Mouse (Mus musculus) naive thymus-derived CD4-positive, alpha-beta T cell, adult 2 months (primary cell): Measurements from ENCODE around the gene Cckbr.
"Not testable (repeated sequence)": the region's sequence is repeated elsewhere in the genome, so short reads cannot be mapped to it uniquely, and the experiment has no call there.

Experiments used
- DNase-seq: peaks from one replicate; pipeline ENCODE4 v3.0.0-alpha.2; 2011; ENCODE audit warnings: low read depth

Gene Cckbr

DNA sequence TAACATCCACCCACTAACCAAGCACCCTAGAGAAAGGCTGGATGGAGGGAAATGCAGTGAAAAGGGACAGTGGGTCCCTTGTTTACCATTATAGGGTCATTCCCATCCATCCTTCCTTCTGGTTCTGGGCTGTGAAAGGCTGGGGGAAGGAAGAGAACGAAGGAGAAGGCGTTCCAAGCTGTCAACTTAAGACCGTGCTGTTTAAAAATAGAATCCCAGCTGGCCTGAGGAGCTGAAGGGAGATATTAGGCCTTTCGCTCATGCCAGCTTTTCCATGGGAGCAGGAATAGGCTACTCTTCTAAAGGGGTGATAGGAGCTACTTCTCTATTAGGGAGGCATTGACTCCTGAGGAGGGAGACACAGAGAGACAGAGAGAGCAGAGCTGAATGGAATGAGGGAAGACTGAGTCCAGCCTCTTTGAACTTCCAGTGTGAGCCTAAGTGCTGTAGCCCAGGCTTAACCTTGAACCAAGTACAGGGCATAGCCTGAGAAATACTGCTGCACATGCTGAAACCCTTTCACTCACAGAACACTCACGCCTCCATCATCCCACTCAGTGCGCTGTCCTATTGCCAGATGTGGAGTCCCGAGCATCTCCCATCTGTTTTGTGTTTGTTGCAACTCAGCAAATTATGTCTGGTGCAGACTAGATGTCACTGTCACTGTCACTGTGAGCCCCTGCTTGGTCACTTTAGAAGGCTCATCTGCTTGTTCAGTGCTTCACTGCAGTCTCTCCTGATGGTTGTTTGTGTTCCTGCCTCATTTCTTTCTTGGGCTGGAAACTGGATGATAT, 12.6 kb downstream of the Cckbr start:
- no peak for DNase-seq

DNA sequence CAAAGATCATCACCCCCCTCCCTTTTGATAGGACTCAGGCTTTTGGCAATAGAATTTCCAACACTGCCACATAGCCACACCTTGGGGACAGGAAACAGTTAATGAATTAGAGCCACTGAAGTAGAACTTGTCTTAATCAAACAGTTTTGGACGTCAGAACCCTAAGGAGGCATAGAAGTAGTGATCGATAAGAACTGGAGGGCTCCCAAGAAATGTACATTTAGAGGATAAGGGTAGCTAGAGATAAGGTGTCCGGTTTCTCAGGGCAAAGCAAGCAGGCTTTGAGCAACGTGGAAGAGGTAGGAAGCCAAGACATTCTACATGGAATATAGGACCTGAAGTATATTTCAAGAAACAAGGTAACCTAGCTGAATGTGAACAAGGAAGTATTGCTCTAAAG, 15.9 kb downstream of the Cckbr start:
- no peak for DNase-seq

DNA sequence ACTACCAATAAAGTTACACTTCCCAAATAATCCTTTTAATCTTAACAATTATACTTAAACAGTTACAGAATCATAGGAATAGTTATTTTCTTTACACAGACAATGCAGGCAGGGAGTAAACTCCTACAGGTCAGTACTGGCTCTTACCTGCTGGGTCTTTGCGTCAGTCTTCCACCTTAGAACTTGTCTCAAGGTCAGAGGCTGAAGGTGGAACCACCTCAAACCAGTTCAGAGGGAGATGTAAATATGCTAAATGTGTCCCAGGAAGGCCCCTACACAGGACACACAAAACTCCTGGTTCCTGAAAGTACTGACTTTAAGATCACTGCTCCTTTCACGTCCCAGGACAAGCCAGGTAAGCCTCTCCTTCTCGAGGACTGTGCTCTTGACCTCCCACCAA, 19.5 kb downstream of the Cckbr start:
- DNase-seq = no peak

DNA sequence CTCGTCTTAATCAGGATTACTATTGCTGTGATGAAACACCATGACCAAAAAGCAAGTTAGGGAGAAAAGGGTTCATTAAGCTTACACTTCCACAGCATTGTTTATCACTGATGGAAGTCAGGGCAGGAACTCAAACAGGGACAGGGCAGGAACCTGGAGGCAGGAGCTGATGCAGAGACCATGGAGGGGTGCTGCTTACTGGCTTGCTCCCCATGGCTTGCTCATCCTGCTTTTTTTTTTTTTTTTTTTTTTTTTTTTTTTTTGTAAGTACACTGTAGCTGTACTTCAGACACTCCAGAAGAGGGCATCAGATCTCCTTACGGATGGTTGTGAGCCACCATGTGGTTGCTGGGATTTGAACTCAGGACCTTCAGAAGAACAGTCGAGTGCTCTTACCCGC, 27.8 kb downstream of the Cckbr start:
- DNase-seq = not testable (repeated sequence)

DNA sequence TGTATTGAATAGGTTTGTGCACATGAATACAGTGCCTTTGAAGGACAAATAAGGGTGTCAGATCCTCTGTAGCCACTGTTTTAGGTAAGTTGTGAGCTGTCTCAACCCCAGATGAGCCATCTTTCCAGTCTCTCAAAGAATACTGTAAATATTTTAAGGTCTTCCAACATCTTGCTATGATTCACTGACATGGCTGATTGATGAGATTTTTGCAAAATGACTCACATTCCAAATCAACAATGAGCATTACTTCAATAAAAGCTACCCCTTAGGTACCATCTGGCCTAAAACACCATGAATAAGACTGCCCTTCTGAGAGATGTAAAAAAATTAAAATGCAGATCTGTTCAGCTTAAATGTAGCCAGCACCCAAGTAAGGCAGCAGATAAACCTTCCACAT, 33.0 kb downstream of the Cckbr start:
- DNase-seq = no peak

DNA sequence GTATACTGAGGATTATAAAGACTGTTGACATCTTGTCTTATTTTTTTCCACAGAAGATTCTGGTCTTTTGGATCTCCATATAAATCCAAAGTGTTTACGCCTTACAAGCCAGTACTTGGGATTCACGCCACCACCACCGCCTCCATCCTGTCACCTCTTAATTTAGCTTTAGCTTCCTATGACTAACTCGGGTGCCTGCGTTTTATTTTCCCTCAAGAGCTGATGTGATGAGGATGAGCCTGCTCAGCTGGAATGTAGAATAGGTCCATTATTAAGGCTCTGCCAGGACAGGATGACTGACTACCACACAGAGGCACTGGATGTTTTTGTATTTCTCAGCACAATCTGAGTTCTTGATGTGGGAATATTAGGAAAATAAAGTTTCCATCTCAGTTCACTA, 40.0 kb downstream of the Cckbr start:
- not testable (repeated sequence) for DNase-seq

DNA sequence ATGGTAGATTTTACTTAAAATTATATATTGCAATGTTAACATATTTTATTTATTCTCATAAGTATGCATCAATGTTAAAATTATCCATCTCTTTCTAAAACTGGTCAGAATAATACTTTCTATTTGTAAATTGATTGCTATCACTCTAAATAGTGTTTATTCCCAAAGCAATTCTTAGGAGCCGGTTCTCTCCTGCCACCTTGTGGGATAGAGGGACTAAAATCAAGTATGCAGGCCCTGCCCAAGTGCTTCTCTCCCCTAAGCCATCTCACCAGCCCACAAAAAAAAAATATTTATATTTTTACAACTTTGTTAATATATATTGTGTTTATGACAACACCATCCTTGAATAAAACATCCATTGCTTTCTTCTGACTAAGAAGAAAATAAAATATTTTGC, 47.1 kb downstream of the Cckbr start:
- DNase-seq = no peak

DNA sequence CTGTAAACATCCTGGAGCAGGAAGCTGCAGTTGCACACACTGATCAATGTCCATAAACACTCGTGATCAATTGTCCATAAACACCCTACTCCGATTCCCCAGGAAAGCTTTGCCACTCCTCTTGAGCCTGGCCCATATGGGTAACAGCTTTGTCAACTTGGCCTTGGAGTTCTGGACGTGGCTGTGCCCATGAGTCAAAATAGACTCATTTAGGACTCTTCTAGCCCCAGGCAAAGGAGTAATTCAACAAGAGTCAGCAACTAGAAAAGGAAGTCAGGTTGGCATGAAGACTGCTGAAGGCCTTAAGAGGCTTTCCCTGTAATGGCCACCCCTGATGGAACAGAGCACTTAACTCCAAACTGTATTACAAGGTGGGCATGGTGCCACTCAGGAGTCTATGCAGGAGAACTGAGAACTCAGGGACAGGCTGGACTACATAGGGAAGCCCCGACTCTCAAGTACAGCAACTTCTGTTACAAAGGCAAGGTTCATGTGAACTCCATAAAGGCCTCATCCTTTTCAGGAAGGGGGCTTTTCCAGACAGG, 49.3 kb downstream of the Cckbr start:
- DNase-seq = no peak

DNA sequence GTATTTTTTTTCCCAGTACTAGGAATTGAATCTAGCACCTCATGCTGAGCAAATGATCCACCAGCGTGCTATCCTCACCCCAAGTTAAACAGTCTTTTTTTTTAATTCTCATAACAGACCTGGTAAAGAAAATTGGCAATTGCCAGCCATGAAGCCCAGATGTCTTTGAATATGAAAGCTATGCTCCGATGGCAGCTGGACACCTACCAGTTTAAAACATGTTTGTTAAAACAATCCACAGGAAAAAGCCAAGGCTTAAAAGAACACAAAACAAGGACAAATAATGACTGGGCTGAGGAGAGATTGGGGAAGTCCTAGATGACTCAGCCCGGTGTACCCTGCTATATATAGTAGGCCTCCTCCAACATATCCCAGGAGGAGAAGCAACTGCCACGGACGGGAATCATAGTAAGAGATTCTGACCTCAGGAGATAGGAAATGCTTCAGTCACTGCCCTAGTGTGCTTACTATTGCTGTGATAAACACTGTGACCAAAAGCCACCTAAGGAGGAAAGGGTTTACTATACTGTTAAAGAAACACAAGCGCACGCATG, 49.9 kb downstream of the Cckbr start:
- DNase-seq = no peak

DNA sequence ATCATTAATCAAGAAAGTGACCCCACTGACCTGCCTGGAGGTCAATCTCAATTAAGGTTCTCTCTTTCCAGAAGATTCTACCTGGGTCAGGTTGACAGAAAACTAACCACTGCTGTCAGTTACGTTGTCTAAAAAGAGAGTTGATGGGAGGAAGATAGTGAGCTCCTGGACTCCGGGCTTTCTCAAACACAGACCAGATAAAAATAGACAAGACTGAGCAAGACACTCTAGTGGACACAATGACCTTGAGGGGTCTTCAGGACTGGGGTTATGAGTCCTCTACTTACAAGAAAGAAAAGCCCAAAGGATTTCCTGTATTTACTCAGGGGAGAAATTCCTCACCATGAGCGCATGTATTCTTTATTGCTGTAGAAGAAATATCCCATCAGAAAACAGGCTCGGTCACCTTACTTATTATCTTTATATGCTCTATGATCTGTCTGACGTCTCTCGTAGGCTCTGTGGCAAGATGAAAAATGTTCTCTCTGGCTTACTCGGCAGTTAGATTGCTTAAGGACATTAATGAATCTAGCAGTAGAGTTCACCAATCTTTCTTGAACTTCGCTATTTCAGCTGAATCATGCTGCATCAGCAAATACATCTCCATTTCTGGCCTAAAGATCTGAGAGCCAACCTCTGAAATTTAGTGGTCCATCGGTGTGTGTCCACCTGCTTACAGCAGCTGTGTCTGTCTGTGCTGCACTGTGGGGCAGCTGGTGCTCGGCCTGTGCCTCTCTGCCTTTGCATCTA, 51.3 kb downstream of the Cckbr start:
- DNase-seq = no peak

DNA sequence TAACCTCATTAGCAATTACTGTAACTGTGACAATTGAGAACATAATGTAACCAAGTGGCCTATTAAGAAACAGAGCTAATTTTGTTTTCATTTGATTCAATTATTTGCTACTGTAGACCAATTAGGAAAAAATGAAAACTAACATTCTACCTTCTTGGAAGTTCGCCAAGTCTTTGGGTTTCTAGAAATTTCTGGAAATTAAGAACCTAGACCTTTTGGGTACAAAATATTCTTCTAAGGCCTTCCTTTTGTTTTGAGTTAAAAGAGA, 51.8 kb downstream of the Cckbr start:
- no peak for DNase-seq

DNA sequence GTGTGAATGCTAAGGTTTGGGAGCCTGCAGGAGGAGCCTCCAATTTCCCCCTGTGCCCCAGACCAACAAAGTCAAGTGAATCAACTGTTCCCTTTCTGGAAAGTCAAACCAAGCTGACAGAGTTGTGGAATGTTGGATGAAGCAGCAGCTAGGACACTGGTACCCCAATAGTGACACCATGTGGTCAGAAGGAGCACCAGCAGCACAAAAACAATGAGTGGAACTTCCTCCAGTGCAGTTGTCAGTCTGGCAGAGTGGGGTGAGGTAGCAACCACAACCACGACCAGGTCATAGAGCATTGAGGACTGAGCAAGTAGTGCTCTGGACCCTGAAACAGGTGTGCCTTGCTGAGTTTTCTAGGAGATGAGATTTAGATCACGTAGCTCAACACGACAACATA, 52.3 kb downstream of the Cckbr start:
- DNase-seq = no peak

DNA sequence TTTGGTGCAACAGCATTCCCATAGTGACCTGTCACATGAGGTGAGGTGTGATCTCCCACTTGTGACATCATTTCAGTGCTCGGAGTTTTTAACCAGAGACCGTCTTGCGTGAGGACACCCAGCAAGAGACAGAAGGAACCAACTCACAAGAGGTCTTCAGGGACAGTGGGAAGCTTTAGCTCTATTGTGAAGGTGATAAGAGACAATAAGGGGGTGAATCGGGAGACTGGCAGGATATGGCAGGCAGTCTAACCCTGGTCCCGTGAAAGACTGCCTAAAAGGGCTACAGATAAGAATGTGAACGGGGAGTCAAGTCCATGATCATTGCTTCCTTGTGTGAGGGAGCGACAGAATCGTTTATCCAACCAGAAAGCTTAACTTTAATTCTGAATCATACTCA, 52.8 kb downstream of the Cckbr start:
- DNase-seq = no peak

DNA sequence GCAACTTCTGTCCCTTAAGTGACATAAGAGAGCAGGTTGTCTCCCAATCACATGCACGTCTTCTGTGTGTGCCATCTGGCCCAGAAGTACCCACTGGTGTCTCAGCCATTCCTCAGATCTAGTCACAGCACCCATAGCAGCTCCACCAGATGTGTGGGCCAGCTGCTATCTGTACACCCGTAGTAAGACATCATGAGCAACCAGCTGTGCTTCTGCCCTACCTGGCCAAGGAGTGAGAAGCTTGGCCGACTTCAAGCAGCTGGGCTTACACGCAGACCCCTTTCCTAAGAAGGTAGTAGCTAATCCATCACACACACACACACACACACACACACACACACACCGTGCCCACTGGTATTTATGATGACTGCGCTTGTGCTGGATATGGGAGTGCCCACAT, 53.7 kb downstream of the Cckbr start:
- no peak for DNase-seq

DNA sequence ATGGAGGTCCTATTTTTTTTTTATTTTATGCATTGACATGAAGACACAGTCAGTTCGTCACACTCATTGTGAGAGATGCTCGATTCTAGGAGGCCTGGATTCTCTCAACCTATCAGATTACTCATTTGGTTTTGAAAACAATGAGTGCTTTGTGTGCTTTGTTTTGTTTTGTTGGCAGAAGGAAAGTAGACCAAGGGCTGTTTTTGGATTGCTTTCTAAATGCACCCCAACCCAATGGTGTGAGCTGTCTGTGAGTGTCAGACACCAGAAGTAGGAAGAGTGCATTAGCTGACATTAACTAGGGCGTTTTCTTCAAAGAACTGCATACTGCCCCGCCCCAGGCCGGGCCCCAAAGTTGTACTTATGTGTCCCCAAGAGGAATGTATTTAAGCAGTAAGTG, 54.5 kb downstream of the Cckbr start:
- no peak for DNase-seq

DNA sequence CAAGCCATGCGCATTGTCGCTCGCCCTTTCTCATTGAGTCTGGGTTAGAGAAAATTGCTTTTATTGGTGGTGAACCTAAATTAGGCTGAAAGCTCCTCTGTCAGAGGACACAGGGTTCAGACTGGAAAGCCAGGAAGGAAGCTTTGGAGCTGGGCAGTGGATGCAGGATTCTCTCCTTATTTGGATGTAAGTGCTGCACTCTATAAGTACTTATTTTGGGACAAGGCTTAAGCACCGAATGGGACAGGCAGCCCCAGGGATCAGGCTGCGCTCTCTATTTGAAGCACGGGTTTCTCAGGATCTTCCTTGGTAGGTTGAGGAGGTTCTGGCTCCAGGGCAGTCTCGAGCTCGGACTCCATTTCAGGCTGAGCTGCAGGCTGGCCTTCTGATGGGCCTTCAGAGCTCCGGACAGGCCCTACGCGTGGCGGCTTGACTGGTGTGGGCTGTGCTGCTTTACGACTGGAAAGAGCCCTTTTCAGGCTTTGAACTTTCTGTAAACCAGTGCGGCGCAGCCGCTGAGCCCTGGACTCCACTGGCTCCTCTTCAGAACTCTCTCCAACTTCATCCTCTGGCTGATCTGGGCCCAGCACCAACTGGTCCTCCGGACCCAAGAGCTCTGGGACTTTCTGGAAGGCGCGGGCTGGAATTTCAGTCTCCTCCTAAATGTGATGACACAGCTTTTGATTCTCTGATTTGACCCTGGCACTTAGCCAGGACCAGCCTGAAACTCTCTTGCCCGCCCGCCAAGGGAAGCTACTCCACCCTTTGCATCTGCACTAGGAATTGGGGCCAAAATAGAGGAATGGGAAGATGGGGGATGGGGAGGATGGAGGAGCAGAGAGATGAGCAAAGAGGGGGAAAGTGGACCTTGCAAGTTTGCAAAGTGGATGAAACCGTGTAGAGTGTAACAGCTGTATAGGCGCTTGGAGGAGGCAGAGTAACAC, 55.3 kb downstream of the Cckbr start:
- no peak for DNase-seq

DNA sequence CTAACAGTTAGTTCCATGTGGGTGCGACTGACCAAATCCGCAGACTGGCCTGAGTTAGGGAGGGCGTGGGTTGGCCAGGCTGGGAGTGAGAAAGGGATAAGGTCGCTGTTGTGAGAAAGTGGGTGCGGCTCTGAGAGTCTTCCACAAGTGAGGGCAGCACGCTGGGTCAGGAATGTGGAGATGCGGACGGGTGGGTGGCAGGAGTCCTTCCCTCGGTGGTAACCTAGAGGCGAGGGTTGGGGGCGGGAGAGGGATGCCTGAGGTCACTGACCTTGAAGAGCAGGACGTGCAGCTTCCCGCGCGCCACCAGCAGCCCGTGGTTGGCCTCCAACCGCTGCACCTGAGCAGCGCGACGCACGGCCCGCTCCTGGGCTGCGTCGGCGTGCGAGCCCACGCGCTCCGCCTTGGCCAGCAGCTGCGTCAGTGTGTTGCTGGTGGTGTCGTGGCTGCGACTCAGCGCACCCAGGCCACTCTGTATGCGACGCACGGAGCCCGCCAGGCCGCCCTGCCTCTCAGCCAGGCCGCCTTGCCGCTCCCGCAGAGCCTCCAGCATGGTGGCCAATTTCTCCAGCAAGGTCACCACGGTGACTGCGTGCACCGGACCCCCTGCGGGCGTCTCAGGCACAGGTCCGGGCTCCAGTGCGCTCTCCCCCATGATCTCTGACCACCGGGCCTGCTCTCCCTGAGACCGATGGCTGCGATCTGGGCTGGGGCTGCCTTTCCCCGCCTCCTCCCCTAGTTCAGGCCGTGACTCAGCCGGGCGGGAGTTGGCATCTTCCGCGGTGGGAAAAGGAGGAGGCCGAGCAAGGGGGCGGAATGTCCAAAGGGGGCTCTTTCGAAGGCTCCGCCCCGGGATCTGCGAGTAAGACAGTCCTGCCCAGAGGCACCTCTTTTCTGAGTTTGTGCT, 56.2 kb downstream of the Cckbr start, which contains the start of gene Cavin3:
Gene Cavin3 (minus strand): TSS at position 796 of the 907 bp plus-strand sequence.
- DNase-seq = no peak

DNA sequence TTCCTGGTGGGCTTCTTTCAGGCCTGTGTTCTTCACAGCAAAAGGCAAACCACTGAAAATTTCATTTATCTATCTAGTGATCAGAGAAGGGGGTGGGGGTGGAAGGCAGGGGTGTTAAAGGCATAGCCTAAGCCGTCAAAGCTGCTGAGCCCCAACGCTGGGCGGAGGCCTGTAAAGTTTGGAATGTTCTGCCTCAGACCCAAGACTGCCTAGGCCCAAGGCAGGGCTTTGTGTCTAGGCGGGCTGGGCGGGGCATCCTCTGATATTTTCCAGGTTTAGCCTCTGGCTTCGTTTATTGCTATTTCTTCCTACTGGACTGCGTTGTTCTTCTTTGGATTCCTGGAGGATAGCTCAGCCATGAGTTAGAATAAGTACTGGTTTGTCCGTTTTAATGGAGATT, 56.9 kb downstream of the Cckbr start:
- no peak for DNase-seq

DNA sequence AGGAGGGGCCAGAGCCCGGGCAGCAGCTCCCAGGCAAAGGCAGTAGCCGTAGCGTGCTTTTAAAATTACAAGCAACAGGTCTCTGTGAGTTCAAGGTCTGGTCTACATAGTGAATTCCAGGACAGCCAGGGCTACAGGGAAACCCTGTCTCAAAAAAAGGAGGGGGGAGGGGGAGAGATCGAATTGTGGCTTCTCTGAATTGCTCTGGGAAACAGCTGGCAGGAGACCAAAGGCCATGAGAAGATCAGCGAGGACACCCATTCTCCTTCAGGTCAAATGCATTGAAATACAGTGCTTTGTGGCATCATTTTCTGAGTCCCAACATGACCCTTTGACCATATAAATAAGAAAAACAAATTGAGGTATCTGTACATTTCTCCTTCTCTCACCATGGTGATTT, 59.5 kb downstream of the Cckbr start:
- DNase-seq = no peak

DNA sequence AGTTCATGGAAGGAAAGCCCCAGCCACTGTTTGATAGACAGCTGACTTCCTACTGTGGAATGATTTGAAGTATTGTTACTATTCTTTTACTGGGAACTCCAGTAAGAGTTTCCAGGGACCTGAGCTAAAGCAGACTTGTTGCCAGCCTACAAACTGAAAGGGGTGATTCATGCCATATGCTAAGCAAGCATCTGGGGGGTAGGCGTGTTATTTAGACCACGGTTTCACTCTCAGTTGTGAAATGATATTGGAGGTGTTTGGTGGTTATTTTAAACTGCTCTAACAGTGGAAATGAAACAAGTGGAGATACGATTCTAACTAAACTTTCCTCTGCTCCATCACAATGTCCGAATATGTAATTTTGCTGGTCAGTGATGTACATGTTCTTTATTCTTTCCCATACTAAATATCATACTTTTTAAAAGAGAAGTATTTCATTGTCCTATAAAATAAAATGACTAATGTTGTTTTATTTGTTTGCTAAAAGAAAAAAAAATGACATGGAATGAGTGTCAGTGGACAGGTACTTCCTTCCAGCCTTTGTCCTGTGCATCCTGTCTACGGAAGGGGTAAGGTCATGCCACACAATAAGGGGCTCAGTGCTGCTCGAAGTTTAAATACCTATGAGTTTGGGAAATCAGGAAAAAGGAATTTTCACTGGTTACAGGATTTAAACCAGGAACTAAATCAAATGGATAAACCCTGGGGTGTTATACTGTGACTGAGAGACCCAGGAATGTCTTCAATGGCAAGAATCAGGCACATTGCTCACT, 61.8 kb downstream of the Cckbr start:
- no peak for DNase-seq
